Mouse (Mus musculus) monocyte, adult 59 days (primary cell): Measurements from ENCODE around the gene Gm21962. TPM values are rescaled to one million over a fixed set of nuclear protein-coding genes. Genes with fewer than 3 reads are reported as not detected.

ENCODE experiments used
- total RNA-seq, 2 experiments: library from RNA; stranded (reverse); gene quantifications; one replicate each; pipeline ENCODE4 v1.2.4; 2023

Gene Gm21962
- not detected for total RNA-seq

GRCm38 (mm10) chr3:137671224-137671623, at the start of gene Gm21962:
Gene Gm21962 (plus strand): TSS chr3:137671524.

Other genes starting within 250 kb of the Gm21962 start
- not detected for gene Ddit4l, start 49.9 kb upstream of the Gm21962 start, total RNA-seq
- 100 to 1,000 TPM; 351 to 420 TPM for gene H2afz, start 193.0 kb downstream of the Gm21962 start, total RNA-seq
- 10 to 100 TPM; 34.4 to 36.4 TPM for gene Dnajb14, start 196.2 kb downstream of the Gm21962 start, total RNA-seq
- 10 to 100 TPM; 68.4 to 75.6 TPM for gene Lamtor3, start 247.0 kb downstream of the Gm21962 start, total RNA-seq